Mouse (Mus musculus) thymus, adult 2 months (tissue): Measurements from ENCODE around the gene Zfp362.

Source experiments
- CTCF ChIP-seq: fragments of 200-500 bp; IDR thresholded peaks from 2 replicates; pipeline ENCODE4 v1.5.1; 2012; ENCODE audit warnings: mild to moderate bottlenecking, control low read depth, low read length, moderate library complexity, borderline replicate concordance; ENCODE audit not compliant: control insufficient read depth, poor library complexity, insufficient read depth; ENCODE audit errors: extremely low read depth
- POLR2A ChIP-seq: fragments of 200-500 bp; IDR thresholded peaks from 2 replicates; pipeline ENCODE4 v1.6.1; 2012; ENCODE audit warnings: mild to moderate bottlenecking, low read length, control low read depth, moderate library complexity; ENCODE audit not compliant: control insufficient read depth, poor library complexity, insufficient read depth; ENCODE audit errors: extremely low read depth

GRCm38 (mm10) chr4:128741906-128742305, 63.9 kb downstream of the Zfp362 start:
- TF ChIP-seq POLR2A (no peak), CTCF (no peak)
